In the genomic region with DNA sequence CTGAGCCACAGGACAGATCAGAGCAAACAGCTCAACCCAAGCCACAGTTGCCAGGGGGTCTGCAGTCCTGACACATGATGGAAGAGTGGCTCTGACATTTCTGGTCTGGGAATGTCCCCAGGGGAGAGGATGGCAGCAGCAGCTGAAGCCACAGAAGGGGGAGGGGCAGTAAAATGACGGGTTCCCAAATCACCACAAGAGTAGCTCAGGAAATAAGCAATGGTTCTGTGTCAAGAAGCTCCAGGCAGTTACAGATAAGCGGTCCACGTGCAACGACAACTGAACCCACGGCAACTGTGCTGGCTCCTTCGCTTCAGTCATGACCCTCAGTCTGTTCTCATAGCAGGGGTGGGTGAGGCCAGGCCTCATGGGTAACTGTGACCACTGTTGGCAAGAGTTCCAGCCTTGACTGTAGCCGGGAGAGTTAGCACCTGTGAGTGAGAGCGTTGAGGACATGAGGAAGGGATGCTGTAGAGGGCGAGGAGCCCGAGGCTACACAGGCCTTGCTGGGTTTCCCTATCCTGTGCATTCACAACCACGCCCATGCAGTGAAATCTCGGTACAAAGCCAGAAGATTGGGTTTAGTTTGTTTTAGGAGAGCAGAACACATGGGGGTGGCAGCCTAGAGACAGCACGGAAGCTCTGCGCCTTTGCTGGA, we compare ENCODE assay signal across 12 mouse cellular contexts. TPM values are rescaled to one million over a fixed set of nuclear protein-coding genes. Genes with fewer than 3 reads are reported as not detected.
DNase-seq lines count a peak whose midpoint lies in the region; ATAC-seq and TF ChIP-seq lines count a peak whose summit lies in the region.
"Not testable (repeated sequence)": the region's sequence is repeated elsewhere in the genome, so short reads cannot be mapped to it uniquely, and the experiment has no call there.
"Had no signal": no experiment of that assay in that cellular context is flagged by ENCODE, and none has a peak within 500 bp of the region (broad histone marks: within the 10 kb centered on the region; RNA-seq: fewer than 3 reads in every experiment).

No protein-coding gene starts in this region.

- not testable (repeated sequence) for H3K27ac ChIP-seq in liver, embryonic 13.5 days; midbrain, embryonic 14.5 days (replicated peaks; ENCODE audit: low read depth, low read length)

- not testable (repeated sequence) for H3K27me3 ChIP-seq in C2C12 (ENCODE audit: control insufficient read depth, insufficient read depth, insufficient read length); liver, embryonic 13.5 days; midbrain, embryonic 14.5 days (ENCODE audit: control insufficient read depth, insufficient read depth, low read length)
- H3K27me3 ChIP-seq in megakaryocyte, embryonic 14.5 days (replicated peaks): peaks cover 25% of the 10 kb centered on the region

- H3K9me3 ChIP-seq in liver, embryonic 13.5 days (replicated peaks); megakaryocyte, embryonic 14.5 days; midbrain, embryonic 14.5 days (ENCODE audit: control insufficient read depth, low read length): not testable (repeated sequence)

- not testable (repeated sequence) for TF ChIP-seq CTCF in C2C12 (IDR thresholded peaks at IDR 0.05; ENCODE audit: control insufficient read depth, insufficient read depth, insufficient read length)

- not testable (repeated sequence) for H3K4me2 ChIP-seq in liver, embryonic 13.5 days; midbrain, embryonic 14.5 days (ENCODE audit: low read length)

- not testable (repeated sequence) for H3K79me2 ChIP-seq in C2C12 (ENCODE audit: control insufficient read depth, insufficient read depth)

- peak; percentile 58 to 71 for ATAC-seq in hematopoietic stem cell, adult 5-6 weeks (replicated peaks in 1 of 2; ENCODE audit: insufficient read depth in 1 of 2, low FRiP score in 2 of 2, low TSS enrichment in 1 of 2, low read depth in 1 of 2, poor library complexity in 2 of 2, severe bottlenecking in 2 of 2)
- ATAC-seq in liver, embryonic 13.5 days (ENCODE audit: low read depth); midbrain, embryonic 14.5 days (ENCODE audit: low FRiP score, low TSS enrichment): not testable (repeated sequence)

- peak; percentile 77 for DNase-seq in ZHBTc4 (ENCODE audit: low read depth, low spot score)
- peak; percentile 14 for DNase-seq in embryo, embryonic 10 days (ENCODE audit: low spot score)
- DNase-seq in liver, embryonic 13.5 days: peak; percentile 3
- DNase-seq in midbrain, embryonic 14.5 days: peak; percentile 8

- H3K4me3 ChIP-seq in C2C12 (ENCODE audit: insufficient read depth, poor library complexity, severe bottlenecking); liver, embryonic 13.5 days (replicated peaks); midbrain, embryonic 14.5 days (replicated peaks; ENCODE audit: low read depth, low read length): not testable (repeated sequence)
- peak overlapping the region; percentile 3 for H3K4me3 ChIP-seq in megakaryocyte, embryonic 14.5 days (replicated peaks)

- WGBS in liver, embryonic 13.5 days (ENCODE audit: insufficient replicate concordance): 34% methylated on average over 14 of the region's 14 CpGs
- 73% methylated on average over 14 of the region's 14 CpGs for WGBS in midbrain, embryonic 14.5 days

- not testable (repeated sequence) for H3K4me1 ChIP-seq in liver, embryonic 13.5 days (replicated peaks); midbrain, embryonic 14.5 days (ENCODE audit: control insufficient read depth, insufficient read depth, low read length)
- H3K4me1 ChIP-seq in megakaryocyte, embryonic 14.5 days: peaks cover 22% of the 10 kb centered on the region

- H3K36me3 ChIP-seq in C2C12 (ENCODE audit: control insufficient read depth, insufficient read depth); liver, embryonic 13.5 days; megakaryocyte, embryonic 14.5 days (replicated peaks; ENCODE audit: low read length); midbrain, embryonic 14.5 days (ENCODE audit: control insufficient read depth, insufficient read depth, low read length): not testable (repeated sequence)

- H3K9ac ChIP-seq in liver, embryonic 13.5 days; midbrain, embryonic 14.5 days (replicated peaks; ENCODE audit: low read length): not testable (repeated sequence)

- H3K79me3 ChIP-seq in C2C12 (ENCODE audit: low read depth): not testable (repeated sequence)

- not testable (repeated sequence) for H3ac ChIP-seq in C2C12 (ENCODE audit: control insufficient read depth, insufficient read length, low read depth)

TF ChIP-seq in C2C12, 6 proteins besides CTCF, POLR2A, EP300 and RAD21:
- TF ChIP-seq MYOD1 (IDR thresholded peaks at IDR 0.05; ENCODE audit: control insufficient read depth, insufficient read length, low read depth): peak; percentile 5
TF ChIP-seq in C2C12: peak in this region for 1; not testable (repeated sequence) for 5.

RNA-seq across cellular contexts. Expression of gene Gm14226, which starts 48.2 kb away (rescaled TPM):
- polyA plus RNA-seq in C2C12 (2012; fragmentation: generic; extraction: Trizol): not detected
- total RNA-seq in hematopoietic stem cell, adult 5-6 weeks (2017): not detected in 2 replicates
- 0.41 and 0.68 TPM in 2 replicates for polyA plus RNA-seq in liver, embryonic 13.5 days (2015; fragmentation: Nextera tagmentation; extraction: Ambion mirVana)
- not detected in 2 replicates for polyA plus RNA-seq in megakaryocyte, embryonic 14.5 days (2012; ENCODE audit: insufficient read depth, low replicate concordance)
- 0.11 and 0.22 TPM in 2 replicates for polyA plus RNA-seq in midbrain, embryonic 14.5 days (2014; fragmentation: Nextera tagmentation; extraction: Ambion mirVana)
- total RNA-seq: gastrocnemius, adult 18-20 months; gastrocnemius, postnatal 25 days; megakaryocyte, adult 5-6 weeks; neutrophil, adult 5-6 weeks had no signal
- polyA plus RNA-seq: CD4-positive, CD25-positive, alpha-beta regulatory T cell, adult 4 months had no signal

Comparison
In these comparisons a context has a peak if more than half of its experiments do, and no peak if none do; other contexts are left out.
1. DNase-seq: peak in every context shown above with its lines; median percentile 77 in ZHBTc4; 14 in embryo, embryonic 10 days; 8 in midbrain, embryonic 14.5 days; 3 in liver, embryonic 13.5 days.